Mouse (Mus musculus) liver, embryonic 15.5 days (tissue): ENCODE measurements around the gene Arid5b. TPM values are rescaled to one million over a fixed set of nuclear protein-coding genes. Genes with fewer than 3 reads are reported as not detected.
A peak's percentile ranks its signal among the peaks of the same experiment; 100 is the strongest.

Experiments
- ATAC-seq: fragments of 200-750 bp; cut with Nextera tagmentation; 2 replicates; pipeline ENCODE4 v1.8.0; 2017; ENCODE audit warnings: moderate number of reproducible peaks, mild to moderate bottlenecking, moderate library complexity; ENCODE audit not compliant: insufficient read depth
- H3K27ac ChIP-seq: fragments of 300-500 bp; sonication (generic); replicated peaks from 2 replicates; pipeline ENCODE4 v1.5.1; 2015; ENCODE audit warnings: mild to moderate bottlenecking, inconsistent platforms
- H3K27me3 ChIP-seq: fragments of 300-500 bp; sonication (generic); 2 replicates; pipeline ENCODE4 v1.6.1; 2015; ENCODE audit warnings: mild to moderate bottlenecking, inconsistent platforms
- H3K36me3 ChIP-seq: fragments of 300-500 bp; sonication (generic); replicated peaks from 2 replicates; pipeline ENCODE4 v1.6.1; 2015; ENCODE audit warnings: moderate library complexity, mild to moderate bottlenecking, inconsistent platforms
- H3K4me1 ChIP-seq: fragments of 300-500 bp; sonication (generic); replicated peaks from 2 replicates; pipeline ENCODE4 v1.6.1; 2015; ENCODE audit warnings: inconsistent platforms
- H3K4me2 ChIP-seq: fragments of 300-500 bp; sonication (generic); 2 replicates; pipeline ENCODE4 v1.6.1; 2015; ENCODE audit warnings: moderate library complexity, mild to moderate bottlenecking, inconsistent platforms
- H3K4me3 ChIP-seq: fragments of 300-500 bp; sonication (generic); replicated peaks from 2 replicates; pipeline ENCODE4 v1.5.1; 2015; ENCODE audit warnings: mild to moderate bottlenecking, inconsistent platforms
- H3K9ac ChIP-seq: fragments of 300-500 bp; sonication (generic); 2 replicates; pipeline ENCODE4 v1.6.1; 2015; ENCODE audit warnings: moderate library complexity, mild to moderate bottlenecking, inconsistent platforms
- H3K9me3 ChIP-seq: fragments of 300-500 bp; sonication (generic); replicated peaks from 2 replicates; pipeline ENCODE4 v1.6.1; 2016; ENCODE audit warnings: inconsistent platforms
- WGBS: fragments of 180-500 bp; shearing (Covaris S2); methylation state at CpG from one replicate; pipeline ENCODE4 v1.1.7; 2015; ENCODE audit warnings: mixed read lengths; ENCODE audit not compliant: insufficient replicate concordance; 5-methylcytosine and 5-hydroxymethylcytosine counted together
- polyA plus RNA-seq: library from polyadenylated mRNA; unstranded; fragments of >200 nt; fragmentation: Nextera tagmentation; extraction: Ambion mirVana; gene quantifications from 2 replicates; pipeline ENCODE4 v1.2.1, GENCODE M21; 2015

The Arid5b gene
- polyA plus RNA-seq, 1 experiment from 2014 or later = 5.8 TPM

DNA sequence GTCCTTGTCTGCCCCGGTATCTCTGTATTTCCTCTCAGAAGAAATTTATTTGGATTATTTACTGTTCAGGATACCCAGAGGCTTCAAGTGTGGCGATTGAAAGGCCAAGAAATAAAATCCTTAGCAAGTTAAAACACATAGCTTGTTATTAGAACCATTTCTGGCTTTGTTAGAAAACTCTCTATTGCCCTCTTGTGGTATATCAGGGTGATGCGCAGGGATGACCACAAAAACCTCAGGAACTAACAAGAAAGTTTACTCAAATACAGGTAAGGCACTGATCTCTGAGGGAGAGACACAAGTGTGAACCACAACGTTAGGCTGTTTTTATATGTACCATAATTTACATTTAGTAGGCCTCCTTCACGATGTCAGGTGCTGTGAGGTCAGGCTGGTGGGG lies 131.7 kb downstream of the Arid5b start:
- 8% methylated on average over 5 of the region's 5 CpGs for WGBS

DNA sequence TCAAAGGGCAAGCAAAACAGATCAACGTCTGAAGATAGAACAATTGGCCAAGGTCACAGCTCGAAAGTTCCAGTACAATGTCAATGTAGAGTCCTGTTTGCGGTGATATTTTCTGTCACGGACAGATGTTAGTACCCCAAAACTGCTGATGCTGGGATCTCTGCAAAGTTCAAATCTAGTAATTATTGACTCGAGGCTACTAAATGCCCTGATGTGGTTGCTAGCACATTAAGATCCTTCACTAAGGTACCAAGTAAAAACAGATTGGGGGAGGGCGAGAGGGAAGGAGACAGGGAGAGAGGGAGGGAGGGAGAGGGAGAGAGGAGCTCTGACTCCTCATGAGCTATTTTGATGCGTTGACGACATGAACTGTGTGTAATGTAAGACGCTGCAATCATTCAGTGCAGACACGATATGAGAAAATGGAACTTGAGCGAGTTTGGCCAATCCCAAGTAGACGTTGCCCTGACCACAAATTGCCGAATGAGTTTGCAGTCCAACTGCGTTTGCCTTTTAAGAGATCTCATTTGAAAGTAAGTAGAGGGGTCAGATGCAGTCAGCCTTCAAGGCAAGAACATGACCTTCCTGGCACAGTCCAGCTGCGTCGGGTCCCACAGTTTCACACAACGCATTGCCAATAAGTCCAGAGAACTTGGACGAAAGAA lies 133.1 kb downstream of the Arid5b start:
- WGBS = 73% methylated on average over 18 of the region's 18 CpGs
- peaks cover 7% of the 10 kb centered on the region; the same call in 1 of the 2 replicates for H3K4me1 ChIP-seq
- H3K9ac ChIP-seq = no peak overlapping the region
- no peak overlapping the region for H3K4me3 ChIP-seq
- H3K27ac ChIP-seq = no peak overlapping the region
- no peak overlapping the region for H3K4me2 ChIP-seq
- H3K36me3 ChIP-seq = no peaks in the 10 kb centered on the region
- H3K27me3 ChIP-seq = no peaks in the 10 kb centered on the region
- no peaks in the 10 kb centered on the region for H3K9me3 ChIP-seq
- no peak for ATAC-seq

More for the DNA sequence above, 131.7 kb downstream of the Arid5b start:
- no peak for ATAC-seq
- no peak overlapping the region for H3K27ac ChIP-seq
- no peak overlapping the region for H3K4me2 ChIP-seq
- H3K4me1 ChIP-seq = peaks cover 7% of the 10 kb centered on the region; the same call in 1 of the 2 replicates
- H3K4me3 ChIP-seq = no peak overlapping the region
- H3K36me3 ChIP-seq = no peaks in the 10 kb centered on the region
- H3K27me3 ChIP-seq = no peaks in the 10 kb centered on the region
- no peaks in the 10 kb centered on the region for H3K9me3 ChIP-seq
- H3K9ac ChIP-seq = no peak overlapping the region

DNA sequence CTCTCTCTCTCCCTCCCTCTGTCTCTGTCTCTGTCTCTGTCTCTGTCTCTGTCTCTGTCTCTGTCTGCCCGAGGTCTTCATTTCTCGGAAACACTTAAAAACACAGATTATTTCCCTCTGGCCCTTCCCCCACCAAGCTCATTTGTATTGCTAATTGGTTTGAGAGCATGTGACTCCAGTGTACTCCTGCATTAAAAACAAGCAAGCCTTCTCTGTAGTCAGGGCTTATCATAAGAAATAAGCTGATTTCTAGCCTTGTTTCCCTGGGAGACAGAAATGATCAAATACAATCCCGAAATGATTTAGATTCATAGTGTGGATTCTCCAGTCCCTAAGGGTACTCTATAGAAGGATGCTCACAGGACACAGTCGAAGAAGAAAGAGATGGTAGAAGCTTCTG lies 136.0 kb downstream of the Arid5b start:
- ATAC-seq = no peak
- H3K27me3 ChIP-seq = no peaks in the 10 kb centered on the region
- H3K4me1 ChIP-seq = peaks cover 9% of the 10 kb centered on the region
- H3K4me3 ChIP-seq = no peak overlapping the region
- 66% methylated on average over 4 of the region's 4 CpGs for WGBS
- H3K27ac ChIP-seq = no peak overlapping the region
- H3K9me3 ChIP-seq = no peaks in the 10 kb centered on the region
- no peak overlapping the region for H3K4me2 ChIP-seq
- H3K9ac ChIP-seq = no peak overlapping the region
- no peaks in the 10 kb centered on the region for H3K36me3 ChIP-seq

DNA sequence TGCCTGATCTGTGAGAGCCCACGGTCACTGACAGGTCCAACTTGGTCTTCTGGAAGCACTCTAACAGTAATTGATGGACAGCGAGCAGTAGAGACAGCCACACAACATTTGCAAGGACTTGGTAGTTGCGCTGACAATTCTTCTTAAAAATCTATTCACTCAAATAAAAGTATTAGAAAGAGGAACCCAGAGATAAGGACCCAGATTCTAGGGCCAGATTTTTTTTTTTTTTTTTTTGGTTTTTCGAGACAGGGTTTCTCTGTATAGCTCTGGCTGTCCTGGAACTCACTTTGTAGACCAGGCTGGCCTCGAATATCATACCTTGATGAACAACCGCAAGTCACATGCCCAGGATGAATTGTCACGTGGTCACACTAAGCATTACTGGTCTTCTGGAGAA lies 137.0 kb downstream of the Arid5b start:
- no peaks in the 10 kb centered on the region for H3K9me3 ChIP-seq
- no peak overlapping the region for H3K4me3 ChIP-seq
- peaks cover 9% of the 10 kb centered on the region for H3K27me3 ChIP-seq
- no peaks in the 10 kb centered on the region for H3K36me3 ChIP-seq
- H3K4me1 ChIP-seq = peaks cover 18% of the 10 kb centered on the region
- 68% methylated on average over 7 of the region's 7 CpGs for WGBS
- H3K27ac ChIP-seq = no peak overlapping the region
- H3K4me2 ChIP-seq = no peak overlapping the region
- ATAC-seq = no peak
- H3K9ac ChIP-seq = no peak overlapping the region

DNA sequence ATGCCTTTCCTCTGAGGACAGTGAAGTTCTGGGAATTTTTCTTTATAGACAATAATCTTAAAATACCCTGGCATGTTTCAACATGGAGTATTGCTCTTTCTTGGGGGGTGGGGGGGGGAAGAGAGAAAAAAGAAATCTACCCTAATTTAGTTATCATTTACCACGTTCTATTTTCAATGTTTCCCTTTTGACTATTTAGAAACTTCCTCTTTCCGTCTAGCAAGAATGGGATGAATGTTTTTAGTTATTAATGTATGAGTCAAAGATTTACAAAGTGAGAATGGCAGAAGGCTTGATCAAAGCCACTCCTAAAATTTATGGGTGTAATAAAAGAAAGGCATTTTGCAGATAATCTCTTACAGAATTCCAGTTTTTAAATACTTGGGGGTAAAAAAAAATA lies 137.7 kb downstream of the Arid5b start:
- Histone ChIP-seq H3K27me3 (peaks cover 16% of the 10 kb centered on the region), H3K4me2 (no peak overlapping the region), H3K27ac (no peak overlapping the region), H3K4me3 (no peak overlapping the region), H3K9me3 (no peaks in the 10 kb centered on the region), H3K4me1 (peaks cover 20% of the 10 kb centered on the region), H3K9ac (no peak overlapping the region), H3K36me3 (no peaks in the 10 kb centered on the region)
- 16% methylated on average over 2 of the region's 2 CpGs for WGBS
- ATAC-seq = no peak

GRCm38 (mm10) chr10:68140306-68140705 lies 138.2 kb downstream of the Arid5b start:
- 59% methylated on average over 6 of the region's 6 CpGs for WGBS
- ATAC-seq = no peak

GRCm38 (mm10) chr10:68138123-68138522 lies 140.4 kb downstream of the Arid5b start:
- Histone ChIP-seq H3K4me1 (peaks cover 20% of the 10 kb centered on the region), H3K27ac (no peak overlapping the region), H3K4me2 (no peak overlapping the region), H3K9me3 (no peaks in the 10 kb centered on the region), H3K36me3 (peaks cover 4% of the 10 kb centered on the region), H3K9ac (no peak overlapping the region), H3K27me3 (peaks cover 16% of the 10 kb centered on the region), H3K4me3 (no peak overlapping the region)
- WGBS = 73% methylated on average over 5 of the region's 5 CpGs
- no peak for ATAC-seq

More at GRCm38 (mm10) chr10:68140306-68140705, 138.2 kb downstream of the Arid5b start:
- H3K27ac ChIP-seq = no peak overlapping the region
- peaks cover 20% of the 10 kb centered on the region for H3K4me1 ChIP-seq
- H3K9me3 ChIP-seq = no peaks in the 10 kb centered on the region
- H3K36me3 ChIP-seq = no peaks in the 10 kb centered on the region
- H3K27me3 ChIP-seq = peaks cover 16% of the 10 kb centered on the region
- H3K9ac ChIP-seq = no peak overlapping the region
- H3K4me3 ChIP-seq = no peak overlapping the region
- H3K4me2 ChIP-seq = no peak overlapping the region

DNA sequence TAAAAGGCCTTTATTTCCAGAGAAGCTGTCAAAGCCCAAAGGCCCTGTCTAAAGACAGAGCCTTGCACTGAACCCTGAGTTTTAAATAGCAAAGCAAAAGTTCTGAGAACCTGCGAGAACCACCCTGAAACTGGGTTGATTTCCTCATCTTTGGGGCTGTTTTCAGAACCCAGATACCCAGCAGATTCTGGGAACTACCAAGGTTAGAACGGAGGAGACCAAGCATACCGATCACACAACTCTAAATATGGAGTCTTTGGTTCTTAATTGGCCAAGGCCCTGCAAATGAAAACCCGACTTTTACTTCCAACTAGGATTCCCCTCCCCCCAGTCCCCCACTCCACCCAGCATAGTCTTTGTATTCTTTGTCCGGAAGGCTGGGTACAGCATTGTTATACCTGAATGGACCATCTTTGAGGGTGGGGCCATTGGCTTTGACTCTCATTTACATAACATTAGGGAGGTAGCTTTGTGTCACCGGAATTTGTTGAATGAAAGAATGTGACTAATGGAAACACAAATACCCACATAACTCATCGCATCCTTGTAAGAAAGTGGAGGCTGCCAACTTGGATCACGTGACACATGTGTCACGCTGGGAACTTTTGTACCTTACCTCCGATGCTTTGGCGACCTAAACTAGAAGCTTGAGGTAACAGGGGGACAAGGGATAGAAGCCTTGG lies 141.2 kb downstream of the Arid5b start:
- 67% methylated on average over 11 of the region's 11 CpGs for WGBS
- H3K4me1 ChIP-seq = peaks cover 20% of the 10 kb centered on the region
- no peak for ATAC-seq
- H3K4me3 ChIP-seq = no peak overlapping the region
- H3K9ac ChIP-seq = no peak overlapping the region
- peaks cover 16% of the 10 kb centered on the region for H3K27me3 ChIP-seq
- H3K36me3 ChIP-seq = peaks cover 10% of the 10 kb centered on the region
- peak overlapping the region; percentile 51; the same call in 1 of the 2 replicates for H3K4me2 ChIP-seq
- no peaks in the 10 kb centered on the region for H3K9me3 ChIP-seq
- peak overlapping the region; percentile 69 for H3K27ac ChIP-seq

DNA sequence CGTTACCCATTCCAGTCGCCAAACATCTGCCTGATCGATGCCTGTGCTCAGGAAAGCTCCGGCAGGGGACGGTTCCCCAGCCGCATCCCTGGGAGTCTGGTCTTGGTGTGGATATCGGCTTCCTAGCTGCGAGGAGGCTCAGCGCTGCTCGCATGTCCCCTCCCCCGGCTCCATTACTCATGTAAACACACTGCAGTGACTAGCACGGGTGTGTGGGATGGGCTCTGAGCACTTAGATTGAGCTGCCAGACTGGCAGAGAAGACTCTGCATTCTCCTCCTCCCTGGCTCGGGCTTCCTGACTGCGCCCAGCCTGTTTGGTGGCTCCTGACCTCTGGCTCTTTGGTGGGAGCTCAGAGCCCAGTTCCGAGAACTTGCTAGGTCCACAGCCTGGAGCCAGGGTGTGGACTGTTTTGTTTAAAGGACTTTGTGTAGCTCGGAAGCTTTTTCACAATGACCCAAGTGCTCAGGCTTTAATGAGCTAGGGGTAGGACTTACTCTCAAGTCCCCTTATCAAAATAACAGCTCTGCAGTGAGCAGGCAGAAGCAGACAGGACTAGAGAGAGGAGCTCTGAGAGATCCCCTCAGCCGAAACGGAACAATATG lies 142.0 kb downstream of the Arid5b start:
- Histone ChIP-seq H3K27ac (peak overlapping the region; percentile 69), H3K9ac (peak overlapping the region; percentile 30; the same call in 1 of the 2 replicates), H3K9me3 (no peaks in the 10 kb centered on the region), H3K4me1 (peaks cover 20% of the 10 kb centered on the region), H3K4me3 (peak overlapping the region; percentile 48), H3K36me3 (peaks cover 10% of the 10 kb centered on the region), H3K4me2 (peak overlapping the region; percentile 51), H3K27me3 (peaks cover 16% of the 10 kb centered on the region)
- peak; percentile 82 for ATAC-seq
- 7% methylated on average over 18 of the region's 18 CpGs for WGBS

- no peak; the same call in 1 of the 2 replicates for ATAC-seq
Measured at GRCm38 (mm10) chr10:68136051-68136450, 142.5 kb downstream of the Arid5b start.

DNA sequence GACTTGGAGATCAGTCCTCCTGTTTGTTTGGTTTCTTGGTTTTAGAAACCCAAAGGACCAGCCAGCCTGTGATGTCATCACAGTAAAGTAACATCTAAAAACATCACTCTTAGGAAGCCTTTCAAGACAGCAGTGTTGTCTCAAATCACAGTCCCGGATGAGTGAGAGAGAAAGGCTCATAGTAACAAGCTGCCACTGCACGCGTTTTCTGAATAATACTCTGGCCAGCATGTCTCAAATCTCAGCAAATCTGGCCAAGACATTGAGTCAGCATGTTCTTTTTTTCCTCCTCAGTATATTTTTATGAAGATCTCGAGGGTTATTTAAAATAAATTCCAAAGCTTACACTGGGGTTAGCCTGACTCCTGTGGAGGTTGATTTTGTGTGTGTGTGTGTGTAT lies 143.1 kb downstream of the Arid5b start:
- H3K9ac ChIP-seq = 0 out of 2 replicates have a peak overlapping the region, but pooled peaks have one; percentile 30
- peaks cover 20% of the 10 kb centered on the region for H3K4me1 ChIP-seq
- peak overlapping the region; percentile 51 for H3K4me2 ChIP-seq
- peak overlapping the region; percentile 48 for H3K4me3 ChIP-seq
- no peaks in the 10 kb centered on the region for H3K9me3 ChIP-seq
- peaks cover 17% of the 10 kb centered on the region for H3K36me3 ChIP-seq
- ATAC-seq = no peak
- WGBS = 37% methylated on average over 4 of the region's 4 CpGs
- no peak overlapping the region for H3K27ac ChIP-seq
- H3K27me3 ChIP-seq = peaks cover 16% of the 10 kb centered on the region

More at GRCm38 (mm10) chr10:68136051-68136450, 142.5 kb downstream of the Arid5b start:
- Histone ChIP-seq H3K4me3 (peak overlapping the region; percentile 48), H3K27ac (peak overlapping the region; percentile 69), H3K27me3 (peaks cover 16% of the 10 kb centered on the region), H3K4me1 (peaks cover 20% of the 10 kb centered on the region), H3K9ac (peak overlapping the region; percentile 30; the same call in 1 of the 2 replicates), H3K4me2 (peak overlapping the region; percentile 51), H3K36me3 (peaks cover 14% of the 10 kb centered on the region), H3K9me3 (no peaks in the 10 kb centered on the region)
- WGBS = 6% methylated on average over 9 of the region's 9 CpGs
